Mouse (Mus musculus) liver, postnatal 0 days (tissue): ENCODE data around the gene Ppp1r14b.

Source experiments
- CTCF ChIP-seq: sonication (generic); IDR thresholded peaks from 2 replicates; pipeline ENCODE4 v1.5.1; 2016; ENCODE audit warnings: antibody characterized with exemption, low read depth
- EP300 ChIP-seq: IDR thresholded peaks from 2 replicates; pipeline ENCODE4 v1.6.1; 2016; ENCODE audit warnings: antibody characterized with exemption, low read depth, mild to moderate bottlenecking

DNA sequence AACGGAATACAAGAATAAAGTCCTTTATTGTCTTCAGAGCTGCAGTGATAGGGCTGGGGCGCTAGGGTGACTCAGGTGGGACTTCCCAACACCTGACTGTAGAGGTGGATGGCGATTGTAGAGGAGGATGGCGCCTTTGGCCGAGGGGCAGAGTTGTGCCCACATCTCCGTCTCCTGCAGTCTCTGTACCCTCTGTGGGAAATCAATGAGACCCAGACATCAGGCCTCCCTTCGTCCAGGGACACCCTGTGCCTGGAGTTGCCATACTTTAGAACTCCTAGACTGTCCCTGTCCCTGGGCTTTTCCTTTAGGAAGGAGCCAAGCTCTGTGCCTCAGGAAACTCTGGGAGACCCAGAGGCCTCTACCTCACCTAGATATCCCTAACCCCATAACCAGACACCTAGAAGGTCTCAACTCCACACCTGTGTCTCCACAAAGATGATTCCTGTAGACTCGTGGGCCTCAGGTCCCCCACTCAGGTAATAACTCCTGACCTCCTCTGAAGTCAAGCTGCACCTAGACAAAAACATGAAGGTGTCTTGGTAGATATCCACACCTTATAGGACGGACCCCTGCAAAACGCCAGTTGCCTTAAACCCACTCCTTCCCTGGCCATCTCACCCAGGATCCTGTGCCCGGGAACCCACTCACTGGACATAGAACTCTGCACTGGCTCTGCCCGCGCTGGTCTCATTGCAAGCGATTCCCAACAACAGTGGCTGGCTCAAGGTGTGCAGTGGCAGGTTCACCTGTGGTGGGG lies 18.4 kb downstream of the Ppp1r14b start:
- peak; percentile 13; the same call in 1 of the 2 replicates for TF ChIP-seq CTCF
- no peak for TF ChIP-seq EP300
